Mouse (Mus musculus): ENCODE measurements around the gene Usf2. TPM values are rescaled to one million over a fixed set of nuclear protein-coding genes. Genes with fewer than 3 reads are reported as not detected.

The Usf2 gene
- polyA plus RNA-seq, 1 experiment from 2014 or later: 19.6 TPM

DNA sequence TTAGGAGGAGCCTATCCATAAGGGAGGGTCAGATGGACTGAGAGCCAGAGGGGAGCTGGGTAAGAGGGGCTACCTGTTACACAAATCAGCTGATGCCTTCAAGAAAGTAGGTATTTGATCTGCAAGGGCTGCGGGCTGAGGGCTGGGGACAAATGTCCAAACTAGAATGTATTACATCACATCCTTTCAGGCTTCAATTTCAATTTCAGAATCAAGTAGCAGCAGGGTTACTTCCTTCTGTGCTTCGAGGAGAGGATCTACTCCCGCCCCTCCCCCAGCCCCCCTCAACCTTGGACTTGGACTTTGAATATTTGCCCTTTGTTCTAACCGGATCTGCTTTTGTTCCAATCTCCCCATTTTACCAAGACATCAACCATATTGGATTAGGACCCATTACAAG lies 39.4 kb downstream of the Usf2 start:
- ATAC-seq (replicated peaks; ENCODE audit: insufficient number of reproducible peaks, low FRiP score, low TSS enrichment): no peak
- Histone ChIP-seq H3K36me3 (ENCODE audit: control insufficient read depth, insufficient read depth, low read length) (no peaks in the 10 kb centered on the region), H3K4me3 (ENCODE audit: low read depth, low read length) (no peak overlapping the region), H3K4me1 (ENCODE audit: control insufficient read depth, insufficient read depth, low read length) (no peaks in the 10 kb centered on the region), H3K27ac (ENCODE audit: low read depth, low read length) (no peak overlapping the region), H3K4me2 (no peak overlapping the region), H3K9me3 (replicated peaks; ENCODE audit: control insufficient read depth, low read length) (no peaks in the 10 kb centered on the region), H3K27me3 (ENCODE audit: control insufficient read depth, insufficient read depth, low read length) (no peaks in the 10 kb centered on the region; the same call in 1 of the 2 replicates), H3K9ac (ENCODE audit: low read depth, low read length) (no peak overlapping the region)
- WGBS (ENCODE audit: insufficient replicate concordance): 57% methylated on average over 4 of the region's 4 CpGs

DNA sequence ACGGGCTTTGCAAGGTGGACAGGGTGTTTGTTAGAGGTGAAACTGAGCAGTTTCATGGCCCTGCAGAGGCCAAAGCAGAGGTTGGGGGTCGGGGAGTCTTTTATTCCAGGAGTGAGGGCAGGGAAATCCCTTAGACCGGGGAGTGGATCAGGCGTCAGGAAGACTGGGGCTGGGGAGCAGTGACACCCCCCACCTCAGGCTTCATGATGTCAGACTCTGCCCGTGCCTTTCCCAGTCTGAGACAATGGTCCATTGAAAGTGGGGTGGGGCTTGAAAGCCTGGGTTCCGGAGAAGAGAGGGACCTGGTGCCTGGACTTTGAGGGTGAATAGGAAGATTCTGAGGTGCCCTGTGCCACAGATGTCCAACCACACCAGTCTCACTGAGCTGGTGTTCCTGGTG lies 39.9 kb downstream of the Usf2 start:
- Histone ChIP-seq H3K4me3 (ENCODE audit: low read depth, low read length) (no peak overlapping the region), H3K4me2 (no peak overlapping the region), H3K9ac (ENCODE audit: low read depth, low read length) (no peak overlapping the region), H3K27me3 (ENCODE audit: control insufficient read depth, insufficient read depth, low read length) (no peaks in the 10 kb centered on the region; the same call in 1 of the 2 replicates), H3K36me3 (ENCODE audit: control insufficient read depth, insufficient read depth, low read length) (no peaks in the 10 kb centered on the region), H3K4me1 (ENCODE audit: control insufficient read depth, insufficient read depth, low read length) (no peaks in the 10 kb centered on the region), H3K9me3 (replicated peaks; ENCODE audit: control insufficient read depth, low read length) (no peaks in the 10 kb centered on the region), H3K27ac (ENCODE audit: low read depth, low read length) (no peak overlapping the region)
- 39% methylated on average over 6 of the region's 6 CpGs for WGBS (ENCODE audit: insufficient replicate concordance)
- ATAC-seq (replicated peaks; ENCODE audit: insufficient number of reproducible peaks, low FRiP score, low TSS enrichment): no peak

GRCm38 (mm10) chr7:30914732-30915131 lies 41.9 kb downstream of the Usf2 start, which contains the start of gene Mag:
TSS of gene Mag (minus strand) at chr7:30914873.
- Histone ChIP-seq H3K27me3 (ENCODE audit: control insufficient read depth, insufficient read depth, low read length) (no peaks in the 10 kb centered on the region; the same call in 1 of the 2 replicates), H3K4me1 (ENCODE audit: control insufficient read depth, insufficient read depth, low read length) (no peaks in the 10 kb centered on the region), H3K4me3 (ENCODE audit: low read depth, low read length) (no peak within 1 kb of the TSS), H3K27ac (ENCODE audit: low read depth, low read length) (no peak within 1 kb of the TSS), H3K36me3 (ENCODE audit: control insufficient read depth, insufficient read depth, low read length) (no peaks in the 10 kb centered on the region), H3K9me3 (replicated peaks; ENCODE audit: control insufficient read depth, low read length) (no peaks in the 10 kb centered on the region), H3K4me2 (no peak within 1 kb of the TSS), H3K9ac (ENCODE audit: low read depth, low read length) (no peak within 1 kb of the TSS)
- no peak for ATAC-seq (replicated peaks; ENCODE audit: insufficient number of reproducible peaks, low FRiP score, low TSS enrichment)
- 64% methylated on average over 8 of the region's 8 CpGs for WGBS (ENCODE audit: insufficient replicate concordance)

DNA sequence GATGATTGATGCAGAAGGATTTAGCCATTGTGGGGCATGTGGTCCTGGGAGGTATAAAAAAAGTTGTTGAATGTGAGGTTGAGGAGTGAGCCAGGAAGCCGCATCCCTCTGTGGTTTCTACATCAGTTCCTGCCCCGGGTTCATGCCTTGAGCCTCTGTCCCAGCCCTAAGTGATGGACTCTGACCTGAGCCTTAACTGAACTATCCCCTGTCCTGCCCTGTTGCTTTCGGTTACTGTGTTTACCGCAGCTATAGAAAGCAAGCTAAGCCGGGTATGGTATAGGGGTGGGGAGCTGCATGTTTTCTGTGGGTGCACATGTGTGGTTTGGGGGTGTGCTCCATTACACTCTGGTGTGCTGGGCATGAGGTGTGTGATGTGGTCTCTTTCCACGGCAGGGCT lies 46.8 kb downstream of the Usf2 start:
- Histone ChIP-seq H3K36me3 (ENCODE audit: control insufficient read depth, insufficient read depth, low read length) (no peaks in the 10 kb centered on the region), H3K4me1 (ENCODE audit: control insufficient read depth, insufficient read depth, low read length) (0 out of 2 replicates have a peak, but pooled peaks cover 2% of the 10 kb centered on the region), H3K27ac (ENCODE audit: low read depth, low read length) (no peak overlapping the region), H3K4me2 (no peak overlapping the region), H3K27me3 (ENCODE audit: control insufficient read depth, insufficient read depth, low read length) (peaks cover 11% of the 10 kb centered on the region; the same call in 1 of the 2 replicates), H3K9me3 (replicated peaks; ENCODE audit: control insufficient read depth, low read length) (no peaks in the 10 kb centered on the region), H3K4me3 (ENCODE audit: low read depth, low read length) (no peak overlapping the region), H3K9ac (ENCODE audit: low read depth, low read length) (no peak overlapping the region)
- no peak for ATAC-seq (replicated peaks; ENCODE audit: insufficient number of reproducible peaks, low FRiP score, low TSS enrichment)
- 67% methylated on average over 6 of the region's 6 CpGs for WGBS (ENCODE audit: insufficient replicate concordance)

- H3K36me3 ChIP-seq (ENCODE audit: control insufficient read depth, insufficient read depth, low read length): no peaks in the 10 kb centered on the region
- H3K4me3 ChIP-seq (ENCODE audit: low read depth, low read length): peak overlapping the region; percentile 18
- peak overlapping the region; percentile 56 for H3K4me2 ChIP-seq
- ATAC-seq (replicated peaks; ENCODE audit: insufficient number of reproducible peaks, low FRiP score, low TSS enrichment): no peak; the same call in 1 of the 2 replicates
- H3K27ac ChIP-seq (ENCODE audit: low read depth, low read length): no peak overlapping the region
- WGBS (ENCODE audit: insufficient replicate concordance): 27% methylated on average over 17 of the region's 17 CpGs
- 0 out of 2 replicates have a peak, but pooled peaks cover 2% of the 10 kb centered on the region for H3K4me1 ChIP-seq (ENCODE audit: control insufficient read depth, insufficient read depth, low read length)
- H3K27me3 ChIP-seq (ENCODE audit: control insufficient read depth, insufficient read depth, low read length): peaks cover 11% of the 10 kb centered on the region; the same call in 1 of the 2 replicates
- no peak overlapping the region for H3K9ac ChIP-seq (ENCODE audit: low read depth, low read length)
- H3K9me3 ChIP-seq (replicated peaks; ENCODE audit: control insufficient read depth, low read length): no peaks in the 10 kb centered on the region
Measured at GRCm38 (mm10) chr7:30908992-30909431, 47.6 kb downstream of the Usf2 start.

- Histone ChIP-seq H3K4me1 (ENCODE audit: control insufficient read depth, insufficient read depth, low read length) (0 out of 2 replicates have a peak, but pooled peaks cover 2% of the 10 kb centered on the region), H3K4me3 (ENCODE audit: low read depth, low read length) (peak overlapping the region; percentile 18), H3K36me3 (ENCODE audit: control insufficient read depth, insufficient read depth, low read length) (no peaks in the 10 kb centered on the region), H3K9ac (ENCODE audit: low read depth, low read length) (no peak overlapping the region), H3K27me3 (ENCODE audit: control insufficient read depth, insufficient read depth, low read length) (peaks cover 11% of the 10 kb centered on the region; the same call in 1 of the 2 replicates), H3K4me2 (peak overlapping the region; percentile 56), H3K27ac (ENCODE audit: low read depth, low read length) (no peak overlapping the region), H3K9me3 (replicated peaks; ENCODE audit: control insufficient read depth, low read length) (no peaks in the 10 kb centered on the region)
- 3% methylated on average over 23 of the region's 26 CpGs for WGBS (ENCODE audit: insufficient replicate concordance)
- ATAC-seq (replicated peaks; ENCODE audit: insufficient number of reproducible peaks, low FRiP score, low TSS enrichment): peak; percentile 40; the same call in 1 of the 2 replicates
Measured at GRCm38 (mm10) chr7:30908277-30908991, 48.2 kb downstream of the Usf2 start.

DNA sequence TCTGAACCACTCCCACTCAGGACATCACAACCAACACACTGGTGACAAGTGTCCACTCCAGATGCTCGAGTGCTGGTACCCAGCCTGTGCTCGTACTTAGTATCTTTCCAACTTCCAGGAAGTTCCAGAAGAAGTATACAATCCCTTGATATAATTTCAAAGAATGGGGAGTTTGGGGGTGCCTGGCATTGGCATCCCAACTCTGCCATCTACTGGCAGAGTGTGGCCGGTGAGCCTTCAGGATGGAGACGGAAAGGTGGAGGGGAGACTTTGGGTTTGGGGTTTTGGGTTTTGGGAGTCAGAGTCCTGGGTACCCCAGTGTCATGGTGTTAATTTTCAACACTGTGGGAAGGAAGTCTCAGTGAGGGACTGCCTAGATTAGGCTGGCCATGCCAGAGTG lies 52.6 kb downstream of the Usf2 start:
- H3K27me3 ChIP-seq (ENCODE audit: control insufficient read depth, insufficient read depth, low read length): peaks cover 11% of the 10 kb centered on the region; the same call in 1 of the 2 replicates
- H3K4me2 ChIP-seq: no peak overlapping the region
- no peaks in the 10 kb centered on the region for H3K36me3 ChIP-seq (ENCODE audit: control insufficient read depth, insufficient read depth, low read length)
- H3K9ac ChIP-seq (ENCODE audit: low read depth, low read length): no peak overlapping the region
- peaks cover 4% of the 10 kb centered on the region; the same call in 1 of the 2 replicates for H3K4me1 ChIP-seq (ENCODE audit: control insufficient read depth, insufficient read depth, low read length)
- no peak overlapping the region for H3K4me3 ChIP-seq (ENCODE audit: low read depth, low read length)
- no peak overlapping the region for H3K27ac ChIP-seq (ENCODE audit: low read depth, low read length)
- no peaks in the 10 kb centered on the region for H3K9me3 ChIP-seq (replicated peaks; ENCODE audit: control insufficient read depth, low read length)
- no peak for ATAC-seq (replicated peaks; ENCODE audit: insufficient number of reproducible peaks, low FRiP score, low TSS enrichment)
- WGBS (ENCODE audit: insufficient replicate concordance): 46% methylated on average over 4 of the region's 4 CpGs
